Mouse (Mus musculus): Measurements from ENCODE around the gene Irf2. TPM values are rescaled to one million over a fixed set of nuclear protein-coding genes. Genes with fewer than 3 reads are reported as not detected.
A peak's percentile ranks its signal among the peaks of the same experiment; 100 is the strongest.

Irf2 gene
- polyA plus RNA-seq, 1 experiment, result not detected

DNA sequence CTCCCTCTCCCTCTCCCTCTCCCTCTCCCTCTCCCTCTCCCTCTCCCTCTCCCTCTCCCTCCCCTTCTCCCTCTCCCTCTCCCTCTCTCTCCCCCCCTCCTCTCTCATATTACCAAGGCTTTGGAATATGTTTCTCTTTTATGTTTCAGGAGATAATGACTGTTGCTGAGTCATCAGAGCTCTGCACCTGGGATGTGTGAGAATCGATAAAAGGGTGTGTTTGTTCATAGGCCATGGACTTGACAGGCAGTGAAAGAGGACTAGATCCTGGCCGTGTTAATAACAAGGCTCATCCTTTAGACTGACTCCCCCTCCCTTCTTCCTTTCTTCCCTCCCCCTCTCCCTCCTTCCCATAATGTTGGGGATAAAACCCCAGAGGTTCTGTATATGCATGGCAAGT lies 19.1 kb downstream of the Irf2 start:
- Histone ChIP-seq H3K4me1 (ENCODE audit: control insufficient read depth, insufficient read depth, low read length) (peaks cover 14% of the 10 kb centered on the region), H3K27ac (ENCODE audit: insufficient read depth, low read depth, low read length) (no peak overlapping the region), H3K4me3 (ENCODE audit: insufficient read depth, low read depth, low read length) (no peak overlapping the region)
- WGBS, result 46% methylated on average over 2 of the region's 2 CpGs
- TF ChIP-seq POLR2A (IDR thresholded peaks at IDR 0.05; ENCODE audit: insufficient read depth, low read depth, low read length), result no peak
- TF ChIP-seq CTCF (IDR thresholded peaks at IDR 0.05; ENCODE audit: insufficient read depth, low read depth, low read length), result no peak

DNA sequence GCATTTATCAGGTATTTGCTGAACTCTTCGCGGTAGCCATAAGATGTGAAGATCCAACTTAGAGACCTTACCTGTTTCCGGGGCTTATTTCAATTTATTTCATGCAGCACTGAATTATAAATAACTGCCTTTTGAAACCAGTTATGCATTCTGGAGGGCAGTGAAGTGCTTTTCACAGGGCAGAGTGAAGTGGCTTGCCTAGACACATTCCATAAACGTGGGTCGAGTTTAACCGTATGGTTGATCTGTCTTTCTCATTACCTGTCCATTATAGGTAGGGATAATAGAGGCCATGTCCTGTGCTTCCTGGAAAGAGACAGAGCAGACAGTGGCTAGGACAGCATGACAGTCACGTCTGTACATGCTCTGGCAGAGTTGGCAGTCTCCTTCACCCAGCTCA lies 20.0 kb downstream of the Irf2 start:
- H3K27ac ChIP-seq (ENCODE audit: insufficient read depth, low read depth, low read length), result no peak overlapping the region
- H3K4me1 ChIP-seq (ENCODE audit: control insufficient read depth, insufficient read depth, low read length), result peaks cover 13% of the 10 kb centered on the region
- WGBS, result 95% methylated on average over 7 of the region's 7 CpGs
- TF ChIP-seq CTCF (IDR thresholded peaks at IDR 0.05; ENCODE audit: insufficient read depth, low read depth, low read length) (no peak), POLR2A (IDR thresholded peaks at IDR 0.05; ENCODE audit: insufficient read depth, low read depth, low read length) (no peak)
- no peak overlapping the region for H3K4me3 ChIP-seq (ENCODE audit: insufficient read depth, low read depth, low read length)

DNA sequence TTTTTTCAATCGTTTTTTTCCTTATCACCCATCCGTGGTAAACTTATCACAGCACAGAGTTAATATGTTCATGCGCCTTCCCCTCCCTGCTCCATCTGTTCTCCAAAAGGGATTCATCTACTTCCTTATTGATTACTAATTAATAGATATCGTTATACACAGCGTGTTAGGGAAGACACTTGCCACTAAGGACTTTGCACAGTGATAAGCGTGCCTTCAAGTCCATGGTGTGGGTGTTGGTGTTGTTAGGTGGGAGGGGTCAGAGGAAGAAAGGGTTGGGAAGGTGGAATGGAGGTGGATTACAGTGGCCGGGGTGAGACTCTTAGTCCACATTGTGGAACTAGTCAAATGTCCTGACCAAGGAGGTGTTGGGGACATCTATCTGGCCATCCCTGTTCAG lies 21.2 kb downstream of the Irf2 start:
- TF ChIP-seq POLR2A (IDR thresholded peaks at IDR 0.05; ENCODE audit: insufficient read depth, low read depth, low read length) (no peak), CTCF (IDR thresholded peaks at IDR 0.05; ENCODE audit: insufficient read depth, low read depth, low read length) (no peak)
- no peak overlapping the region for H3K4me3 ChIP-seq (ENCODE audit: insufficient read depth, low read depth, low read length)
- WGBS, result 95% methylated on average over 7 of the region's 7 CpGs
- H3K27ac ChIP-seq (ENCODE audit: insufficient read depth, low read depth, low read length), result no peak overlapping the region
- H3K4me1 ChIP-seq (ENCODE audit: control insufficient read depth, insufficient read depth, low read length), result peaks cover 15% of the 10 kb centered on the region

DNA sequence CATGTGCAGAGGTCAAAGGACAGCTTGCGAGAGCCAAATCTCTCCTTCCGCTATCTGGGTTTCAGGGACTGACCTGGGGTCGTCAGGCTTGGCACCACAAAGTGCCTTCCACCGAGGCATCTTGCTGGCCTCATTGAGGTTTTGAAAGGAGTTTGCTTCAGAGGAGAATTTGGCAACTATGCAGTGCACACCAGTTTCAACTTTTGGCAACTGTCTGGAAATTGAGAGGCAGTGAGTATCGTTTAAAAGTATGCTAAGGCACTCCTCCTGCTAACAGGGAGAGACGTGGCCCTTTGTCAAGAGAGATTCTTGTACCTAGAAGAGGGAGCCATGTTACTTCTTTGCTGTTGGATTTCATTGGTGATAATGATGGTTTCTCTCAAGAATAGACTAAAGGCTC lies 21.9 kb downstream of the Irf2 start:
- 53% methylated on average over 6 of the region's 6 CpGs for WGBS
- TF ChIP-seq CTCF (IDR thresholded peaks at IDR 0.05; ENCODE audit: insufficient read depth, low read depth, low read length) (no peak), POLR2A (IDR thresholded peaks at IDR 0.05; ENCODE audit: insufficient read depth, low read depth, low read length) (no peak)
- Histone ChIP-seq H3K4me3 (ENCODE audit: insufficient read depth, low read depth, low read length) (no peak overlapping the region), H3K27ac (ENCODE audit: insufficient read depth, low read depth, low read length) (no peak overlapping the region), H3K4me1 (ENCODE audit: control insufficient read depth, insufficient read depth, low read length) (peaks cover 13% of the 10 kb centered on the region)

DNA sequence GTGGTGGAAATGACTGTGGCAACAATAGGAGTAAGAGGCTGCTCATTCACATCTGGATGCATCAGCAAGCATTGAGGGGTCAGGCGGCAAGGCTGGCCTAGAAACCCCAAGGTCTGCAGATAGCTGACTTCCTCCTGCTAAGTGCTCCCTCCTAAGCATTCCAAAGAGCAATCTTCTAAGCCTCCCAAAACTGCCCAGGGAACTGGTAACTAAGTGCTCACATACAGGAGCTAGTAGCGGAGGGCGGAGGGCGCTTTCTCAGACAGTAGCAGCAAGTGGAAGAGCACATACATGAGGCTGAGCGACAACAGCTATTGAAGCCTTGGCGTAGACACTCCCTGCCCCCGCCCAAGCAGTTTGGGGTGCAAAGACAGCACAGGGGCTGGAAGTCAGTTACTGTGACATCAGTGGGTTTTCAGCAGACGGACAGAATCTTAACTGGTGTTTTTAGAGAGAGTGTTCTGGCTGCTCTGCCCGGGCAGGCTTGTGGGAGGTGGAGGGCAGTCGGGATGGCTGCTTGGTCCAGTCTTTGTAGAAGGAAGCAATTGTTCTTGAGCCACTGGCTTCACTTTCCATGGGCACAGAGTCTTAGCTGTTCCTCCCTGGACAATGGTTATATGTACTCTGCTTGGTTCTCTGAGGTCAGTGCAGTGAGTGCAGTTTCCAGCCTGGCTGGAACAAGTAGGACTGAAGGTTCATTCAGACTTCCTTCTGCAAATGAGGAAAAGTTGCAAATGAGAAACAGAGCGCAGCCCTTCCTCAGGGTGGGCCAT lies 30.1 kb downstream of the Irf2 start:
- Histone ChIP-seq H3K4me3 (ENCODE audit: insufficient read depth, low read depth, low read length) (no peak overlapping the region), H3K4me1 (ENCODE audit: control insufficient read depth, insufficient read depth, low read length) (peaks cover 13% of the 10 kb centered on the region), H3K27ac (ENCODE audit: insufficient read depth, low read depth, low read length) (0 out of 2 replicates have a peak overlapping the region, but pooled peaks have one; percentile 20)
- WGBS, result 57% methylated on average over 11 of the region's 11 CpGs
- no peak for TF ChIP-seq POLR2A (IDR thresholded peaks at IDR 0.05; ENCODE audit: insufficient read depth, low read depth, low read length)
- no peak for TF ChIP-seq CTCF (IDR thresholded peaks at IDR 0.05; ENCODE audit: insufficient read depth, low read depth, low read length)

DNA sequence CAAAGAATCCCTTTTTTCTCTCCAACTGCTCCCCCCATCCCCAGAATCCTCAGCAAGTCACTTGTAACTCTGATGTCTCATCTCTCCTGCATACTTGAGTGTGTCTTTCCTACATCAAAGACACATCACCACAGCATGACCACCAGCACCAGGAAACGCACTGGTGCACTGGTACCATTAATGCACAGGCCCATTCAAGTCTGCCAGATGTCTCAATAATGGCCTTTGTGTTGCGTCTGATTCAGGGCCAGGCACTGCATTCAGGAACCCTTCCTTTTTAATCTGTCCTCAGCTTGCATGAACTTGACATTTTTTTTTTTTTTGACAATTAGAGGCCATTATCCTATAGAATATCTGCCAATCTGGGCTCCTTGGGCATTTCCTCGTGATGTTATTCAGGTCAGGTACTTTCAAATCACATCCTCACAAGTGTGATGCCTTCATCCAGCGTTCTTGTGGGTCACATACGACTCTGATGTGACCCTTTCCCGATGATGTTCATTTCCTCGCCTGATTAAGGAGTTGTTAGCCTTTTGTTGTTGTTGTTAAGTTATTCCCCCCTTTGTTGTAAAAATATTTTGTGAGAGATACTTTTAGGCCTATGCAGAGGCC lies 31.5 kb downstream of the Irf2 start:
- Histone ChIP-seq H3K4me1 (ENCODE audit: control insufficient read depth, insufficient read depth, low read length) (peaks cover 9% of the 10 kb centered on the region), H3K27ac (ENCODE audit: insufficient read depth, low read depth, low read length) (peak overlapping the region; percentile 20; the same call in 1 of the 2 replicates), H3K4me3 (ENCODE audit: insufficient read depth, low read depth, low read length) (no peak overlapping the region)
- TF ChIP-seq CTCF (IDR thresholded peaks at IDR 0.05; ENCODE audit: insufficient read depth, low read depth, low read length), result no peak
- no peak for TF ChIP-seq POLR2A (IDR thresholded peaks at IDR 0.05; ENCODE audit: insufficient read depth, low read depth, low read length)
- 59% methylated on average over 7 of the region's 7 CpGs for WGBS

DNA sequence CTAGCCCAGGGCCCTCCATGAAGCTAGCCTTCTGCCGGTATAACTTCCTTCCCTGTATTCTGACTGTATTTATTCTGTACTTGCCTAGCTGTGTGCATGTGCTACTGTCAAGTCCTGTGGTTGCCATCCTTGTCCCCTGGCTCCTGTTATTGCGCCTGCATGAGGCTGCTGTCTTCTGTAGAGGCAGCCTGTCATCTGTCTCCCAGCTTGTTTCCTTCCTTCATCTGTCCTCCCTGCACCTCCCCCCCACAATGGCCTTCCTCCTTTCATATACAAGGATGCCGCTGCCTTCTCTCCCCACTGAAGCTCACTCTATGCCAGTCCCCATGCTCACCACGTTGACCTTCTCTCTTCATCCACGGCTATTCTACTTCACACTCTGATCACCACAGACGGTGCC lies 33.3 kb downstream of the Irf2 start:
- H3K4me3 ChIP-seq (ENCODE audit: insufficient read depth, low read depth, low read length), result no peak overlapping the region
- TF ChIP-seq POLR2A (IDR thresholded peaks at IDR 0.05; ENCODE audit: insufficient read depth, low read depth, low read length) (no peak), CTCF (IDR thresholded peaks at IDR 0.05; ENCODE audit: insufficient read depth, low read depth, low read length) (no peak)
- 92% methylated on average over 6 of the region's 6 CpGs for WGBS

DNA sequence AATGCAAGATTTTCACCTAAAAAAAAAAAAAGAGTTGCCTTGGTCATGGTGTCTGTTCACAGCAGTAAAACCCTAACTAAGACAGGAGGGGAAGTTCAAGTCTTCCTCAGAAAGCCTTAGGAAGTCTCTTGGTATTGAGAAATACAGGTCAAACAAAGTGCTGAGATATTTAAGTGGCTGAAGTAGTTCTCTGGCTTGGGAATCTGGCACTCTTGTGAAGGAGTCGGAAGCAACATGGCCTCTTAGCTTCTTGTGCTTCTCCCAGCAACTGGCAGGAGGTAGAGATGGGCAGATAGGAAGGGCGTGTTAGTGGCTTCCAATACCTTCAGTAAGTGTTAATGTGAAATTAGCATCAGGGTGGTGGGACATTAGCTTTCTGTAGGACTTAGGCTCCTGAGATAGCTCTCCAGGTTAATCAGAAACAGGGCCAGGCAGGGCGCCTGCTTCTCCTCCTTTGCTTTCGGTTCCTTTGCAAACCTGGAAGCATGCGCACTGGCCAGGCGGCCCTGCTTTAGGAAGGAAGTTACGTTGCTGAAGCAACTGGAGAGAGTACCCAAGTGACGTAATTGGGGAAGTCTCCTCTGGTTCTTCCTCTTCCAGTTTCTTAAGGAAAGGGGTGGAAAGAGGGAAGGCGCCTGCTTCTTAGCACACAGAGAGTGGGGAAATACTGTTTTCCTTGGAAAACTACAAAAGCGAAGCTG lies 38.4 kb downstream of the Irf2 start:
- H3K4me1 ChIP-seq (ENCODE audit: control insufficient read depth, insufficient read depth, low read length), result no peaks in the 10 kb centered on the region
- WGBS, result 90% methylated on average over 10 of the region's 10 CpGs
- TF ChIP-seq POLR2A (IDR thresholded peaks at IDR 0.05; ENCODE audit: insufficient read depth, low read depth, low read length) (no peak), CTCF (IDR thresholded peaks at IDR 0.05; ENCODE audit: insufficient read depth, low read depth, low read length) (no peak)

More for the DNA sequence above, 33.3 kb downstream of the Irf2 start:
- Histone ChIP-seq H3K27ac (ENCODE audit: insufficient read depth, low read depth, low read length) (no peak overlapping the region), H3K4me1 (ENCODE audit: control insufficient read depth, insufficient read depth, low read length) (peaks cover 9% of the 10 kb centered on the region)

More for the DNA sequence above, 38.4 kb downstream of the Irf2 start:
- Histone ChIP-seq H3K27ac (ENCODE audit: insufficient read depth, low read depth, low read length) (no peak overlapping the region), H3K4me3 (ENCODE audit: insufficient read depth, low read depth, low read length) (no peak overlapping the region)

Data from olfactory bulb, adult 2 months (tissue).